Mouse (Mus musculus): ENCODE measurements at regions not wholly inside any gene's neighbourhood (a gene's known extent, or its start where the extent isn't known, plus 50 kb on each side); places are given as distances from the start of the nearest gene placed in this dataset.

- DNase-seq (ENCODE audit: low spot score in 2 of 2) = no peak
Measured at GRCm38 (mm10) chr13:107904051-107904740, 140.1 kb upstream of the Smim15 start.

- DNase-seq (ENCODE audit: low spot score in 2 of 2) = no peak
Measured at GRCm38 (mm10) chr13:107903150-107903959, 140.9 kb upstream of the Smim15 start.

- DNase-seq (ENCODE audit: low spot score in 2 of 2) = no peak
Measured at GRCm38 (mm10) chr13:107902800-107903149, 141.5 kb upstream of the Smim15 start.

- DNase-seq (ENCODE audit: low spot score in 2 of 2) = no peak
Measured at GRCm38 (mm10) chr13:107899600-107900229, 144.5 kb upstream of the Smim15 start.

- no peak for DNase-seq (ENCODE audit: low spot score in 2 of 2)
Measured at GRCm38 (mm10) chr13:107897646-107898045, 146.6 kb upstream of the Smim15 start.

- DNase-seq (ENCODE audit: low spot score in 2 of 2) = no peak
Measured at GRCm38 (mm10) chr13:107897184-107897583, 147.1 kb upstream of the Smim15 start.

- no peak for DNase-seq (ENCODE audit: low spot score in 2 of 2)
Measured at GRCm38 (mm10) chr13:107893581-107894183, 150.6 kb upstream of the Smim15 start.

- DNase-seq (ENCODE audit: low spot score in 2 of 2) = no peak
Measured at GRCm38 (mm10) chr13:107893081-107893480, 151.2 kb upstream of the Smim15 start.

GRCm38 (mm10) chr13:107891946-107892345, 152.3 kb upstream of the Smim15 start:
- DNase-seq (ENCODE audit: low spot score in 2 of 2) = no peak

GRCm38 (mm10) chr13:107890866-107891821, 153.1 kb upstream of the Smim15 start:
- DNase-seq (ENCODE audit: low spot score in 2 of 2) = peak; percentile 55 to 62

- DNase-seq (ENCODE audit: low spot score in 2 of 2) = peak; percentile 97
Measured at GRCm38 (mm10) chr13:107889985-107890865, 154.0 kb upstream of the Smim15 start.

GRCm38 (mm10) chr13:107889588-107889984, 154.7 kb upstream of the Smim15 start:
- DNase-seq (ENCODE audit: low spot score in 2 of 2) = no peak

GRCm38 (mm10) chr13:107888571-107889451, 155.4 kb upstream of the Smim15 start:
- DNase-seq (ENCODE audit: low spot score in 2 of 2) = peak; percentile 43 to 53

- peak in 1 of 2 experiments; percentile 31 for DNase-seq (ENCODE audit: low spot score in 2 of 2)
Measured at GRCm38 (mm10) chr13:107888231-107888555, 156.1 kb upstream of the Smim15 start.

GRCm38 (mm10) chr13:107887366-107888230, 156.6 kb upstream of the Smim15 start:
- peak in 1 of 2 experiments; percentile 22 for DNase-seq (ENCODE audit: low spot score in 2 of 2)

- DNase-seq (ENCODE audit: low spot score in 2 of 2) = no peak
Measured at GRCm38 (mm10) chr13:107884836-107885235, 159.4 kb upstream of the Smim15 start.

GRCm38 (mm10) chr13:107882337-107882736, 161.9 kb upstream of the Smim15 start:
- no peak for DNase-seq (ENCODE audit: low spot score in 2 of 2)

GRCm38 (mm10) chr13:107880551-107880950, 163.7 kb upstream of the Smim15 start:
- DNase-seq (ENCODE audit: low spot score in 2 of 2) = no peak

Measured in right cerebral cortex, adult 2 months (tissue).